Mouse (Mus musculus) lung, embryonic 14.5 days (tissue): ENCODE measurements around the gene Olfm2. TPM values are rescaled to one million over a fixed set of nuclear protein-coding genes. Genes with fewer than 3 reads are reported as not detected.
A peak's percentile ranks its signal among the peaks of the same experiment; 100 is the strongest.

Experiments used
- ATAC-seq: fragments of 200-750 bp; cut with Nextera tagmentation; 2 replicates; pipeline ENCODE4 v1.8.0; 2017; ENCODE audit warnings: mild to moderate bottlenecking, moderate TSS enrichment, moderate library complexity; ENCODE audit not compliant: insufficient read depth
- DNase-seq: peaks from one replicate; pipeline ENCODE4 v3.0.0-alpha.2; 2015
- H3K27ac ChIP-seq: fragments of 300-500 bp; sonication (generic); 2 replicates; pipeline ENCODE4 v1.5.1; 2014; ENCODE audit warnings: low read depth, mild to moderate bottlenecking, moderate library complexity
- H3K27me3 ChIP-seq: fragments of 300-500 bp; sonication (generic); 2 replicates; pipeline ENCODE4 v1.6.1; 2014; ENCODE audit warnings: low read length, control low read depth; ENCODE audit not compliant: insufficient read depth
- H3K36me3 ChIP-seq: fragments of 300-500 bp; sonication (generic); 2 replicates; pipeline ENCODE4 v1.6.1; 2014; ENCODE audit warnings: control low read depth; ENCODE audit not compliant: insufficient read depth
- H3K4me1 ChIP-seq: fragments of 300-500 bp; sonication (generic); 2 replicates; pipeline ENCODE4 v1.6.1; 2014; ENCODE audit warnings: antibody characterized with exemption, control low read depth; ENCODE audit not compliant: insufficient read depth
- H3K4me2 ChIP-seq: fragments of 300-500 bp; sonication (generic); 2 replicates; pipeline ENCODE4 v1.6.1; 2014; ENCODE audit warnings: mild to moderate bottlenecking
- H3K4me3 ChIP-seq: fragments of 300-500 bp; sonication (generic); 2 replicates; pipeline ENCODE4 v1.5.1; 2014; ENCODE audit warnings: low read depth, low read length
- H3K9ac ChIP-seq: fragments of 300-500 bp; sonication (generic); 2 replicates; pipeline ENCODE4 v1.6.1; 2014
- H3K9me3 ChIP-seq: fragments of 300-500 bp; sonication (generic); 2 replicates; pipeline ENCODE4 v1.6.1; 2016; ENCODE audit warnings: low read depth, low read length, control low read depth
- CTCF ChIP-seq: IDR thresholded peaks from 2 replicates; pipeline ENCODE4 v1.5.1; 2016; ENCODE audit warnings: antibody characterized with exemption, low read depth
- WGBS: fragments of 180-500 bp; shearing (Covaris S2); extraction: QIAGEN DNeasy Blood & Tissue Kit; methylation state at CpG from one replicate; pipeline ENCODE4 v1.1.7; 2014; 5-methylcytosine and 5-hydroxymethylcytosine counted together
- polyA plus RNA-seq: library from polyadenylated mRNA; unstranded; fragments of >200 nt; fragmentation: Nextera tagmentation; extraction: Ambion mirVana; gene quantifications from 2 replicates; pipeline ENCODE4 v1.2.1, GENCODE M21; 2014

Olfm2 gene
- polyA plus RNA-seq, 1 experiment from 2014 or later = 1.7 TPM

DNA sequence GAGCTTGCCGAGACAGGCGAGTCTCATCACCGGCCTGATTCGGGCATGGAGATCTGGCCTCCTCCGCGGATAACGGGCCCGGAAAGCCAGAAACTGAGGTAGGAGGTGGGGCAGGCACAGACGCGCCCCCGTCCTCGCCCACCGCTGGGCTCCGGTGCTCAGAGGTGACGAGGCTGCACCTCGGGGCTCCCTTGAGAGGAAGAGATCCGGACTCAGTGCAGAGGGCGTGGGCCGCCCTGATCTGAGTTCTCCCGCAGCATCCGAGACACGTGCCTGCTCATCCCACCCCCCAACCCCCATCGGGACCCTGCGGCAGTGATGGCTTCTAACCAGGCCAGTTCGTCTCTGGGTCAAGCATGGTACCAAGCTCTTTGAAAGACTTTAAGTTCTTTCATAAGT lies 93.9 kb downstream of the Olfm2 start:
- TF ChIP-seq CTCF = no peak
- DNase-seq (peak; percentile 13), ATAC-seq (peak; percentile 30)
- Histone ChIP-seq H3K4me1 (peaks cover 5% of the 10 kb centered on the region), H3K27ac (0 out of 2 replicates have a peak overlapping the region, but pooled peaks have one; percentile 30), H3K4me3 (peak overlapping the region; percentile 98), H3K36me3 (peaks cover 59% of the 10 kb centered on the region), H3K9me3 (no peaks in the 10 kb centered on the region), H3K9ac (peak overlapping the region; percentile 87), H3K27me3 (no peaks in the 10 kb centered on the region), H3K4me2 (peak overlapping the region; percentile 68)
- WGBS = 0% methylated on average over 25 of the region's 25 CpGs

DNA sequence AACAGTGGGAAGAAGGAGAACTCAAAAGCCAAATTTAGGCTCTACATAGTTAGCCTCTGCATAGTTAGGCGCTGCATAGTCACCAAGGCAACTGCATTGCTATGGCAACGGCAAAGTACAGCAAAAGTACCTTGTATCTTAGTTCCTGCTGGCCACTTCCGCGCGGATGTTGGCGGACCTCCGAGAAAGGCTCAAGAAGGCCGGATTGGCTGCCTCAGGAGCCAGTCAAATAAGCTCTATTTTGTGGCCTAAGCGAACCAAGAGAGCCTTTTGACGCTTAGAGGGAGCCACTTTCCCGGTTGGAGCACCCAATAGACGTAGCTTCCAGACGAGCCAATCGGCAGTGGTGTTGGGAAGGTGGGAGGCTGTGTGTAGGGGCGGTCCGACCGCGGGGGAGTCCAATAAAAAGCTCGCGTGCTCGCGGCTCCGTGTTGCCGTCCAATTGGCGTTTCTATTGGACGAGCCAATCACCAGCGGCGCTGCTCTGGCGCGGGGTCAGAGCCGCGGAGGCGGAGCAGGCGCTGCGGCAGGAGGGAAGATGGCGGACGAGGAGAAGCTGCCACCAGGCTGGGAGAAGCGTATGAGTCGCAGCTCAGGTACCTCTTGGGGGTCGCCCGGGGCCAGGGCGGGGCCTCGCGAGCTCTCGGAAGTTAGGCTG lies 94.4 kb downstream of the Olfm2 start, which contains the start of gene Pin1:
Pin1 (plus strand) TSS at position 494 of the 658 bp plus-strand sequence.
- peaks cover 5% of the 10 kb centered on the region for H3K4me1 ChIP-seq
- TF ChIP-seq CTCF = no peak
- ATAC-seq = peak; percentile 99
- peaks cover 59% of the 10 kb centered on the region for H3K36me3 ChIP-seq
- no peaks in the 10 kb centered on the region for H3K9me3 ChIP-seq
- H3K27me3 ChIP-seq = no peaks in the 10 kb centered on the region
- peak within 1 kb of the TSS; percentile 98 for H3K4me3 ChIP-seq
- H3K4me2 ChIP-seq = peak within 1 kb of the TSS; percentile 68
- H3K9ac ChIP-seq = peak within 1 kb of the TSS; percentile 87
- under 1% methylated on average over 45 of the region's 45 CpGs for WGBS
- 0 out of 2 replicates have a peak within 1 kb of the TSS, but pooled peaks have one; percentile 30 for H3K27ac ChIP-seq
- peak; percentile 99 for DNase-seq

DNA sequence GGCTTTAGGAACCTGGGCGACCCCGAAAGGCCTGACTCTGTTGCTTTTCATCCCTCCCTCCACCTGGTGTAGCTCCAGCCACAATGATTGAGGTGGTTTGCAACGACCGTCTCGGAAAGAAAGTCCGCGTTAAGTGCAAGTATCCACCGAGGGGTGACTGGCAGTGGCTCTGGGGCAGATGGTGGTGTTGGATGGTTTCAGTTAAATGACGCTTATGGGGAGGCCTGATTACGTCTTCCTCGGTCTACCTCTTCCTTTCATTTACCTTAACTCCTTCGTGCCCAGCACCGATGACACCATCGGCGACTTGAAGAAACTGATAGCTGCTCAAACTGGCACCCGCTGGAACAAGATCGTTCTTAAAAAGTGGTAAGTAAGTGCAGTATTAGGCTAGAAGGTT lies 101.0 kb downstream of the Olfm2 start:
- no peak for DNase-seq
- no peak for TF ChIP-seq CTCF

GRCm38 (mm10) chr9:20644360-20645081 lies 101.6 kb downstream of the Olfm2 start, which contains the start of gene Fbxl12:
Fbxl12 (minus strand) TSS chr9:20644767.
- peak; percentile 89 for DNase-seq
- H3K9me3 ChIP-seq = no peaks in the 10 kb centered on the region
- peaks cover 34% of the 10 kb centered on the region for H3K36me3 ChIP-seq
- H3K27me3 ChIP-seq = no peaks in the 10 kb centered on the region
- no peak for TF ChIP-seq CTCF
- peak within 1 kb of the TSS; percentile 83 for H3K9ac ChIP-seq
- WGBS = under 1% methylated on average over 43 of the region's 43 CpGs
- peak within 1 kb of the TSS; percentile 97 for H3K27ac ChIP-seq
- peak within 1 kb of the TSS; percentile 94 for H3K4me2 ChIP-seq
- no peaks in the 10 kb centered on the region for H3K4me1 ChIP-seq
- H3K4me3 ChIP-seq = peak within 1 kb of the TSS; percentile 89
- no peak for ATAC-seq

More for the DNA sequence above, 101.0 kb downstream of the Olfm2 start:
- peak overlapping the region; percentile 79; the same call in 1 of the 2 replicates for H3K27ac ChIP-seq
- H3K4me2 ChIP-seq = peak overlapping the region; percentile 94
- peak overlapping the region; percentile 83 for H3K9ac ChIP-seq
- no peaks in the 10 kb centered on the region for H3K9me3 ChIP-seq
- H3K27me3 ChIP-seq = no peaks in the 10 kb centered on the region
- ATAC-seq = no peak
- WGBS = 3% methylated on average over 17 of the region's 17 CpGs
- no peaks in the 10 kb centered on the region for H3K4me1 ChIP-seq
- H3K36me3 ChIP-seq = peaks cover 36% of the 10 kb centered on the region
- H3K4me3 ChIP-seq = peak overlapping the region; percentile 89

GRCm38 (mm10) chr9:20643781-20644180 lies 102.4 kb downstream of the Olfm2 start:
- Histone ChIP-seq H3K36me3 (peaks cover 29% of the 10 kb centered on the region), H3K9me3 (no peaks in the 10 kb centered on the region), H3K4me3 (peak overlapping the region; percentile 89), H3K4me2 (peak overlapping the region; percentile 94), H3K27ac (peak overlapping the region; percentile 97; the same call in 1 of the 2 replicates), H3K9ac (peak overlapping the region; percentile 83), H3K27me3 (no peaks in the 10 kb centered on the region), H3K4me1 (no peaks in the 10 kb centered on the region)
- ATAC-seq (no peak), DNase-seq (no peak)
- WGBS = 4% methylated on average over 13 of the region's 13 CpGs
- TF ChIP-seq CTCF = no peak

- WGBS = 1% methylated on average over 30 of the region's 30 CpGs
- peaks cover 31% of the 10 kb centered on the region for H3K36me3 ChIP-seq
- peak; percentile 85 for ATAC-seq
These were observed 103.2 kb downstream of the Olfm2 start for GRCm38 (mm10) chr9:20642896-20643466.

More at GRCm38 (mm10) chr9:20642896-20643466, 103.2 kb downstream of the Olfm2 start:
- peak; percentile 24 for TF ChIP-seq CTCF
- peak overlapping the region; percentile 89 for H3K4me3 ChIP-seq
- DNase-seq = peak; percentile 96
- H3K4me2 ChIP-seq = peak overlapping the region; percentile 94
- H3K27me3 ChIP-seq = no peaks in the 10 kb centered on the region
- H3K27ac ChIP-seq = peak overlapping the region; percentile 97
- H3K9me3 ChIP-seq = no peaks in the 10 kb centered on the region
- no peaks in the 10 kb centered on the region for H3K4me1 ChIP-seq
- peak overlapping the region; percentile 83 for H3K9ac ChIP-seq
